Mouse (Mus musculus) ES-E14 (cell line): ENCODE data around the gene Gm10972. TPM values are rescaled to one million over a fixed set of nuclear protein-coding genes. Genes with fewer than 3 reads are reported as not detected.
"Not testable (repeated sequence)": the region's sequence is repeated elsewhere in the genome, so short reads cannot be mapped to it uniquely, and the experiment has no call there.

Experiments
- DNase-seq: peaks from one replicate; pipeline ENCODE4 v3.0.0-alpha.2; 2013; ENCODE audit warnings: low read depth, low spot score
- H3K27ac ChIP-seq: 2 replicates; pipeline ENCODE4 v1.5.1; 2012; ENCODE audit warnings: low read depth, mild to moderate bottlenecking, low read length, moderate library complexity, mixed read lengths; ENCODE audit not compliant: poor library complexity, insufficient read depth, severe bottlenecking
- H3K36me3 ChIP-seq: 2 replicates; pipeline ENCODE4 v1.6.1; 2012; ENCODE audit warnings: mild to moderate bottlenecking, low read length, moderate library complexity, mixed read lengths; ENCODE audit not compliant: control insufficient read depth, poor library complexity, insufficient read depth, severe bottlenecking
- H3K4me1 ChIP-seq, 2 experiments: fragments of 150-350 bp in 1 of 2; sonication (generic) in 1 of 2; 2 replicates each; pipeline ENCODE4 v1.6.1; 2012; ENCODE audit warnings: low read length in 2 of 2, mild to moderate bottlenecking in 1 of 2, mixed read lengths in 1 of 2; ENCODE audit not compliant: control insufficient read depth in 2 of 2, insufficient read depth in 2 of 2, poor library complexity in 1 of 2
- H3K4me3 ChIP-seq, 2 experiments: fragments of 150-350 bp in 1 of 2; sonication (generic) in 1 of 2; 2 replicates each; pipeline ENCODE4 v1.5.1; 2012; ENCODE audit warnings: low read length in 2 of 2, low read depth in 1 of 2, mild to moderate bottlenecking in 1 of 2, mixed read lengths in 1 of 2; ENCODE audit not compliant: insufficient read depth in 1 of 2, poor library complexity in 1 of 2, severe bottlenecking in 1 of 2
- H3K9ac ChIP-seq: 2 replicates; pipeline ENCODE4 v1.6.1; 2012; ENCODE audit warnings: low read depth, mild to moderate bottlenecking, low read length, mixed read lengths; ENCODE audit not compliant: poor library complexity, insufficient read depth, severe bottlenecking
- H3K9me3 ChIP-seq: fragments of 150-350 bp; sonication (generic); 2 replicates; pipeline ENCODE4 v1.6.1; 2012; ENCODE audit warnings: low read depth, mild to moderate bottlenecking, low read length; ENCODE audit not compliant: control insufficient read depth, insufficient read depth
- CHD2 ChIP-seq: IDR thresholded peaks from 2 replicates; pipeline ENCODE4 v1.6.1; 2014; ENCODE audit warnings: mild to moderate bottlenecking, low read depth, low read length, inconsistent platforms
- HCFC1 ChIP-seq: IDR thresholded peaks from 2 replicates; pipeline ENCODE4 v1.6.1; 2012; ENCODE audit warnings: low read length, inconsistent platforms, borderline replicate concordance; ENCODE audit not compliant: insufficient read depth
- in situ Hi-C, 2 experiments: fragments of 600-800 bp; cut with MboI; formaldehyde crosslinking; loops; one replicate each; pipeline ENCODE4 v1.15.1; 2025; ENCODE audit warnings: low sequenced_read_pairs in 2 of 2, inconsistent platforms in 1 of 2; ENCODE audit not compliant: unreplicated experiment in 2 of 2
- total RNA-seq: library from RNA; depleted of rRNA; stranded (reverse); fragments of 300-350 nt; gene quantifications from 2 replicates; pipeline ENCODE4 v1.2.3, GENCODE M21; 2012; rRNA removed

Gm10972 gene
- total RNA-seq, 1 experiment, result not detected

DNA sequence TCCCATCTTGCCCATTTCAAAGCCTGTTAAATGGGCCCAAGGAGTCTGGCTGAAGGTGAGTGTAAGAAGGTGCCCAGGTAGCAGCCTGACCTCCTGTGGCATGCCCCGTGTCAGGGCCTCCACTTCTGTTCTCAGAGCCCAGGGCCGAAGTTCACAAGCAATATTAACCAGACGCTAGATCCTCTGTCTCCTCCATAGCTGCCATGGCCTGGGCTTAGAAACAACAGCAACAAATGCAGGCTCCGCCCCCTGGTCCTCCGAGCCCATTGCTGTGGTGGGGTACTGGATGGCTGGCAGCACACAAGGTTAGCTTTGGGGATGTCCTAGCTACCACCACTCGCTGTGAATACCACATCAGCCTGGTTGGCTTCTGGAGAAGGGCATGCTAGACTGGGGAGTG, 47.2 kb downstream of the Gm10972 start:
- H3K9ac ChIP-seq, DNase-seq, H3K4me1 ChIP-seq, H3K4me3 ChIP-seq, in situ Hi-C loops, H3K27ac ChIP-seq, H3K9me3 ChIP-seq, H3K36me3 ChIP-seq: not testable (repeated sequence)

GRCm38 (mm10) chr3:94690616-94691247, 47.8 kb downstream of the Gm10972 start:
- no peaks in the 10 kb centered on the region for H3K9me3 ChIP-seq
- no peaks in the 10 kb centered on the region for H3K36me3 ChIP-seq
- no peak for DNase-seq
- H3K27ac ChIP-seq, result no peak overlapping the region
- in situ Hi-C loops, result no loop called here
- TF ChIP-seq HCFC1 (no peak), CHD2 (no peak)
- H3K4me3 ChIP-seq, result no peak overlapping the region
- H3K9ac ChIP-seq, result no peak overlapping the region
- H3K4me1 ChIP-seq, result no peaks in the 10 kb centered on the region

DNA sequence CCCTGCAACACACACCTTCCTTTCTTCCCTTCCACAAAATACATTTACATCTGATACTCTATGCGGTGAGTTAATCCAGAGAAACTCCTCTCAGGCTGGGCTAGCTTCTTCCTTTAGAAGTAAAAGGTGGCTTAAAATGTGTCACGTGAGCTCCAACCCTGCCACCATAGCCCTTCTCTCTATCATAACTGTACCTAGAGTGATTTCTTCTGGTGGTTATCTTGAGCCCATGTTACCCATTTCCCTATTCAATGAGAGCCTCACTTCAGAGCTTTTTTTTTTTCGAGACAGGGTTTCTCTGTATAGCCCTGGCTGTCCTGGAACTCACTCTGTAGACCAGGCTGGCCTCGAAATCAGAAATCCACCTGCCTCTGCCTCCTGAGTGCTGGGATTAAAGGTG, 48.8 kb downstream of the Gm10972 start:
- H3K36me3 ChIP-seq, in situ Hi-C loops, H3K27ac ChIP-seq, DNase-seq, H3K4me1 ChIP-seq, H3K4me3 ChIP-seq, H3K9me3 ChIP-seq, H3K9ac ChIP-seq: not testable (repeated sequence)

Other genes starting within 250 kb of the Gm10972 start
- gene Lingo4, start 244.6 kb upstream of the Gm10972 start, total RNA-seq, result not detected in 2 replicates
- gene Tdrkh, start 229.8 kb upstream of the Gm10972 start, total RNA-seq, result 3.2 and 3.4 TPM in 2 replicates
- 39.0 and 53.0 TPM in 2 replicates for gene Mrpl9, start 199.8 kb upstream of the Gm10972 start, total RNA-seq
- gene Oaz3, start 199.2 kb upstream of the Gm10972 start, total RNA-seq, result 0.36 and 0.48 TPM in 2 replicates
- gene Celf3, start 164.8 kb upstream of the Gm10972 start, total RNA-seq, result 0.27 and 0.42 TPM in 2 replicates
- not detected in 2 replicates for gene Riiad1, start 162.8 kb upstream of the Gm10972 start, total RNA-seq
- gene Snx27, start 60.4 kb upstream of the Gm10972 start, total RNA-seq, result 29.1 and 33.1 TPM in 2 replicates
- gene Tuft1, start 15.8 kb downstream of the Gm10972 start, total RNA-seq, result 6.7 and 7.5 TPM in 2 replicates
- gene Selenbp2, start 50.4 kb downstream of the Gm10972 start, total RNA-seq, result not detected in 2 replicates
- gene Cgn, start 143.4 kb downstream of the Gm10972 start, total RNA-seq, result 28.8 and 47.1 TPM in 2 replicates
- 26.6 and 27.1 TPM in 2 replicates for gene Pogz, start 194.5 kb downstream of the Gm10972 start, total RNA-seq
- 395 and 498 TPM in 2 replicates for gene Psmb4, start 243.8 kb downstream of the Gm10972 start, total RNA-seq